Mouse (Mus musculus) brain, embryonic 14.5 days (tissue): ENCODE measurements around the gene Colca2.

ENCODE experiments used
- CTCF ChIP-seq: fragments of 200-500 bp; IDR thresholded peaks from 2 replicates; pipeline ENCODE4 v1.5.1; 2012; ENCODE audit warnings: inconsistent platforms, mild to moderate bottlenecking, moderate library complexity, borderline replicate concordance; ENCODE audit not compliant: insufficient read depth, insufficient read length; ENCODE audit errors: extremely low read depth
- POLR2A ChIP-seq: fragments of 200-500 bp; IDR thresholded peaks from 2 replicates; pipeline ENCODE4 v1.6.1; 2012; ENCODE audit warnings: mild to moderate bottlenecking, inconsistent platforms, borderline replicate concordance; ENCODE audit not compliant: poor library complexity, insufficient read depth, insufficient read length, severe bottlenecking; ENCODE audit errors: extremely low read depth

GRCm38 (mm10) chr9:51306351-51306750, 28.0 kb upstream of the Colca2 start:
- TF ChIP-seq CTCF: no peak
- no peak for TF ChIP-seq POLR2A
